Mouse (Mus musculus): ENCODE data around the gene Gfi1b. TPM values are rescaled to one million over a fixed set of nuclear protein-coding genes. Genes with fewer than 3 reads are reported as not detected.

Gfi1b gene
- polyA plus RNA-seq (2015; fragmentation: Nextera tagmentation; extraction: Ambion mirVana), result 0.09 TPM in 1 of 2 replicates, not detected in the other

GRCm38 (mm10) chr2:28621664-28622171 lies at the start of gene Gfi1b:
Gene Gfi1b (minus strand): TSS chr2:28621982.
- Histone ChIP-seq H3K4me3 (replicated peaks; ENCODE audit: low read depth, low read length) (no peak within 1 kb of the TSS), H3K36me3 (ENCODE audit: insufficient read depth, low read length) (no peaks in the 10 kb centered on the region)
- no peak for DNase-seq (ENCODE audit: low spot score)

GRCm38 (mm10) chr2:28671438-28671837 lies 49.7 kb upstream of the Gfi1b start:
- ATAC-seq (replicated peaks; ENCODE audit: low FRiP score, low read depth) (no peak), DNase-seq (ENCODE audit: low spot score) (peak; percentile 36)
- no peak for TF ChIP-seq CTCF (IDR thresholded peaks at IDR 0.05; ENCODE audit: low read depth)

More at GRCm38 (mm10) chr2:28621664-28622171, at the start of gene Gfi1b:
- H3K4me1 ChIP-seq (replicated peaks; ENCODE audit: insufficient read depth, low read length), result no peaks in the 10 kb centered on the region; the same call in 1 of the 2 replicates
- 0 out of 2 replicates have a peak, but pooled peaks cover 6% of the 10 kb centered on the region for H3K27me3 ChIP-seq (ENCODE audit: insufficient read depth, low read length)
- no peaks in the 10 kb centered on the region for H3K9me3 ChIP-seq (replicated peaks; ENCODE audit: low read length)
- no peak for TF ChIP-seq CTCF (IDR thresholded peaks at IDR 0.05; ENCODE audit: low read depth)
- no peak for ATAC-seq (replicated peaks; ENCODE audit: low FRiP score, low read depth)
- 5% methylated on average over 16 of the region's 16 CpGs for WGBS
- H3K27ac ChIP-seq, result no peak within 1 kb of the TSS
- no peak within 1 kb of the TSS for H3K9ac ChIP-seq (ENCODE audit: low read depth, low read length)
- no peak within 1 kb of the TSS for H3K4me2 ChIP-seq (ENCODE audit: low read length)

GRCm38 (mm10) chr2:28665818-28666217 lies 44.0 kb upstream of the Gfi1b start:
- H3K4me2 ChIP-seq (ENCODE audit: low read length), result no peak overlapping the region
- no peak overlapping the region for H3K27ac ChIP-seq
- H3K4me3 ChIP-seq (replicated peaks; ENCODE audit: low read depth, low read length), result no peak overlapping the region
- no peak for DNase-seq (ENCODE audit: low spot score)
- no peaks in the 10 kb centered on the region for H3K27me3 ChIP-seq (ENCODE audit: insufficient read depth, low read length)
- no peak overlapping the region for H3K9ac ChIP-seq (ENCODE audit: low read depth, low read length)
- no peaks in the 10 kb centered on the region for H3K9me3 ChIP-seq (replicated peaks; ENCODE audit: low read length)
- 44% methylated on average over 3 of the region's 3 CpGs for WGBS
- no peaks in the 10 kb centered on the region for H3K4me1 ChIP-seq (replicated peaks; ENCODE audit: insufficient read depth, low read length)
- H3K36me3 ChIP-seq (ENCODE audit: insufficient read depth, low read length), result peaks cover 71% of the 10 kb centered on the region
- no peak for ATAC-seq (replicated peaks; ENCODE audit: low FRiP score, low read depth)
- no peak for TF ChIP-seq CTCF (IDR thresholded peaks at IDR 0.05; ENCODE audit: low read depth)

More at GRCm38 (mm10) chr2:28671438-28671837, 49.7 kb upstream of the Gfi1b start:
- Histone ChIP-seq H3K9ac (ENCODE audit: low read depth, low read length) (no peak overlapping the region), H3K9me3 (replicated peaks; ENCODE audit: low read length) (no peaks in the 10 kb centered on the region), H3K27ac (no peak overlapping the region), H3K4me2 (ENCODE audit: low read length) (no peak overlapping the region), H3K4me1 (replicated peaks; ENCODE audit: insufficient read depth, low read length) (no peaks in the 10 kb centered on the region), H3K27me3 (ENCODE audit: insufficient read depth, low read length) (no peaks in the 10 kb centered on the region), H3K36me3 (ENCODE audit: insufficient read depth, low read length) (peaks cover 79% of the 10 kb centered on the region), H3K4me3 (replicated peaks; ENCODE audit: low read depth, low read length) (no peak overlapping the region)
- 55% methylated on average over 2 of the region's 2 CpGs for WGBS

GRCm38 (mm10) chr2:28662891-28663290 lies 41.1 kb upstream of the Gfi1b start:
- Histone ChIP-seq H3K9ac (ENCODE audit: low read depth, low read length) (no peak overlapping the region), H3K9me3 (replicated peaks; ENCODE audit: low read length) (no peaks in the 10 kb centered on the region), H3K27me3 (ENCODE audit: insufficient read depth, low read length) (no peaks in the 10 kb centered on the region), H3K4me3 (replicated peaks; ENCODE audit: low read depth, low read length) (no peak overlapping the region), H3K4me1 (replicated peaks; ENCODE audit: insufficient read depth, low read length) (no peaks in the 10 kb centered on the region), H3K36me3 (ENCODE audit: insufficient read depth, low read length) (peaks cover 71% of the 10 kb centered on the region), H3K27ac (no peak overlapping the region), H3K4me2 (ENCODE audit: low read length) (no peak overlapping the region)
- TF ChIP-seq CTCF (IDR thresholded peaks at IDR 0.05; ENCODE audit: low read depth), result no peak
- ATAC-seq (replicated peaks; ENCODE audit: low FRiP score, low read depth) (no peak), DNase-seq (ENCODE audit: low spot score) (no peak)
- WGBS, result 95% methylated on average over 3 of the region's 3 CpGs

- H3K27me3 ChIP-seq (ENCODE audit: insufficient read depth, low read length), result no peaks in the 10 kb centered on the region
- ATAC-seq (replicated peaks; ENCODE audit: low FRiP score, low read depth), result no peak
- no peak overlapping the region for H3K9ac ChIP-seq (ENCODE audit: low read depth, low read length)
- WGBS, result 76% methylated on average over 8 of the region's 8 CpGs
- H3K4me3 ChIP-seq (replicated peaks; ENCODE audit: low read depth, low read length), result no peak overlapping the region
- no peak for DNase-seq (ENCODE audit: low spot score)
- no peaks in the 10 kb centered on the region for H3K9me3 ChIP-seq (replicated peaks; ENCODE audit: low read length)
- peaks cover 42% of the 10 kb centered on the region for H3K36me3 ChIP-seq (ENCODE audit: insufficient read depth, low read length)
- H3K4me1 ChIP-seq (replicated peaks; ENCODE audit: insufficient read depth, low read length), result no peaks in the 10 kb centered on the region
- no peak overlapping the region for H3K27ac ChIP-seq
- H3K4me2 ChIP-seq (ENCODE audit: low read length), result no peak overlapping the region
- no peak for TF ChIP-seq CTCF (IDR thresholded peaks at IDR 0.05; ENCODE audit: low read depth)
Observed at GRCm38 (mm10) chr2:28656216-28656615, 34.4 kb upstream of the Gfi1b start.

- TF ChIP-seq CTCF (IDR thresholded peaks at IDR 0.05; ENCODE audit: low read depth), result peak; percentile 56
- Histone ChIP-seq H3K27ac (no peak overlapping the region), H3K36me3 (ENCODE audit: insufficient read depth, low read length) (peaks cover 32% of the 10 kb centered on the region), H3K4me3 (replicated peaks; ENCODE audit: low read depth, low read length) (no peak overlapping the region), H3K4me2 (ENCODE audit: low read length) (no peak overlapping the region), H3K27me3 (ENCODE audit: insufficient read depth, low read length) (no peaks in the 10 kb centered on the region), H3K9me3 (replicated peaks; ENCODE audit: low read length) (no peaks in the 10 kb centered on the region), H3K9ac (ENCODE audit: low read depth, low read length) (no peak overlapping the region), H3K4me1 (replicated peaks; ENCODE audit: insufficient read depth, low read length) (no peaks in the 10 kb centered on the region)
- WGBS, result 66% methylated on average over 2 of the region's 2 CpGs
- ATAC-seq (replicated peaks; ENCODE audit: low FRiP score, low read depth) (no peak), DNase-seq (ENCODE audit: low spot score) (no peak)
Observed at GRCm38 (mm10) chr2:28654295-28654694, 32.5 kb upstream of the Gfi1b start.

- no peak for ATAC-seq (replicated peaks; ENCODE audit: low FRiP score, low read depth)
Observed at GRCm38 (mm10) chr2:28653351-28653750, 31.6 kb upstream of the Gfi1b start.

More at GRCm38 (mm10) chr2:28653351-28653750, 31.6 kb upstream of the Gfi1b start:
- Histone ChIP-seq H3K9me3 (replicated peaks; ENCODE audit: low read length) (no peaks in the 10 kb centered on the region), H3K27ac (no peak overlapping the region), H3K36me3 (ENCODE audit: insufficient read depth, low read length) (peaks cover 23% of the 10 kb centered on the region), H3K4me3 (replicated peaks; ENCODE audit: low read depth, low read length) (no peak overlapping the region), H3K27me3 (ENCODE audit: insufficient read depth, low read length) (no peaks in the 10 kb centered on the region), H3K4me1 (replicated peaks; ENCODE audit: insufficient read depth, low read length) (no peaks in the 10 kb centered on the region), H3K9ac (ENCODE audit: low read depth, low read length) (no peak overlapping the region), H3K4me2 (ENCODE audit: low read length) (no peak overlapping the region)
- TF ChIP-seq CTCF (IDR thresholded peaks at IDR 0.05; ENCODE audit: low read depth), result no peak
- WGBS, result 98% methylated on average over 7 of the region's 7 CpGs
- no peak for DNase-seq (ENCODE audit: low spot score)

Measured in kidney, postnatal 0 days (tissue).